Mouse (Mus musculus) neural tube, embryonic 12.5 days (tissue): ENCODE data around the gene St3gal3. TPM values are rescaled to one million over a fixed set of nuclear protein-coding genes. Genes with fewer than 3 reads are reported as not detected.

Experiments
- ATAC-seq: fragments of 200-750 bp; cut with Nextera tagmentation; 2 replicates; pipeline ENCODE4 v1.8.0; 2017; ENCODE audit warnings: low read depth, mild to moderate bottlenecking, moderate TSS enrichment, moderate library complexity; ENCODE audit not compliant: low FRiP score
- H3K27ac ChIP-seq: fragments of 300-500 bp; sonication (generic); 2 replicates; pipeline ENCODE4 v1.5.1; 2016
- H3K27me3 ChIP-seq: fragments of 300-500 bp; sonication (generic); replicated peaks from 2 replicates; pipeline ENCODE4 v1.6.1; 2016; ENCODE audit warnings: mild to moderate bottlenecking
- H3K36me3 ChIP-seq: fragments of 300-500 bp; sonication (generic); 2 replicates; pipeline ENCODE4 v1.6.1; 2016; ENCODE audit warnings: mild to moderate bottlenecking
- H3K4me1 ChIP-seq: fragments of 300-500 bp; sonication (generic); 2 replicates; pipeline ENCODE4 v1.6.1; 2016
- H3K4me2 ChIP-seq: fragments of 300-500 bp; sonication (generic); replicated peaks from 2 replicates; pipeline ENCODE4 v1.6.1; 2016; ENCODE audit warnings: mild to moderate bottlenecking
- H3K4me3 ChIP-seq: fragments of 300-500 bp; sonication (generic); 2 replicates; pipeline ENCODE4 v1.5.1; 2016
- H3K9ac ChIP-seq: fragments of 300-500 bp; sonication (generic); 2 replicates; pipeline ENCODE4 v1.6.1; 2016; ENCODE audit warnings: mild to moderate bottlenecking
- H3K9me3 ChIP-seq: fragments of 300-500 bp; sonication (generic); 2 replicates; pipeline ENCODE4 v1.6.1; 2016; ENCODE audit warnings: mild to moderate bottlenecking
- WGBS: fragments of 180-500 bp; shearing (Covaris S2); methylation state at CpG from one replicate; pipeline ENCODE4 v1.1.7; 2016; 5-methylcytosine and 5-hydroxymethylcytosine counted together
- polyA plus RNA-seq: library from polyadenylated mRNA; unstranded; fragments of >200 nt; fragmentation: Nextera tagmentation; extraction: Ambion mirVana; gene quantifications from 2 replicates; pipeline ENCODE4 v1.2.1, GENCODE M21; 2016

The St3gal3 gene
- polyA plus RNA-seq, 1 experiment from 2014 or later, result 9.4 TPM

DNA sequence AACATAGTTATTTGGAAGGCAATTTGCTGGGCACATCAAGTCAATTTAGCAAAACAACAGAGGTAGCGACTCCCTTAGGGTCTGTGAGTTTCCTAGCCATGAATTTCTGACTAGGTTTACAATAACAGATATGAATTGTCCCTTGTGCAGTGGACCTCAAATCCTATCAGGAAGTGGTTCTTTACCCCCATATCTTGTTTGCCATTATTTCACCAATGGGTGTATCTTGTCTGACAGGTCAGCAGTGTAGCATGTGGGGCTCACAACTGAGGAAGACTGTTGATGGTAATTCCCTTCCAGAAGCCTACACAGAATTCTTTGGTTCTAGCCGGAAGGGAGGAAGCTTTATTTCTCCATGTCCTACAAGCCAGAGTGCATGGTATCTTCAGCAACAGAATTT, 213.4 kb downstream of the St3gal3 start:
- H3K27me3 ChIP-seq, result peaks cover 21% of the 10 kb centered on the region
- no peak overlapping the region for H3K9ac ChIP-seq
- no peak overlapping the region for H3K4me2 ChIP-seq
- H3K4me1 ChIP-seq, result peaks cover 2% of the 10 kb centered on the region
- no peak overlapping the region for H3K27ac ChIP-seq
- H3K36me3 ChIP-seq, result no peaks in the 10 kb centered on the region
- no peak for ATAC-seq
- no peaks in the 10 kb centered on the region for H3K9me3 ChIP-seq
- 91% methylated on average over 2 of the region's 2 CpGs for WGBS
- H3K4me3 ChIP-seq, result no peak overlapping the region

GRCm38 (mm10) chr4:117918762-117919161, 216.0 kb downstream of the St3gal3 start:
- Histone ChIP-seq H3K9me3 (no peaks in the 10 kb centered on the region), H3K4me2 (no peak overlapping the region), H3K4me3 (no peak overlapping the region), H3K36me3 (no peaks in the 10 kb centered on the region), H3K27ac (no peak overlapping the region), H3K9ac (no peak overlapping the region), H3K4me1 (peaks cover 11% of the 10 kb centered on the region), H3K27me3 (peaks cover 8% of the 10 kb centered on the region; the same call in 1 of the 2 replicates)
- ATAC-seq, result no peak
- 87% methylated on average over 5 of the region's 5 CpGs for WGBS

DNA sequence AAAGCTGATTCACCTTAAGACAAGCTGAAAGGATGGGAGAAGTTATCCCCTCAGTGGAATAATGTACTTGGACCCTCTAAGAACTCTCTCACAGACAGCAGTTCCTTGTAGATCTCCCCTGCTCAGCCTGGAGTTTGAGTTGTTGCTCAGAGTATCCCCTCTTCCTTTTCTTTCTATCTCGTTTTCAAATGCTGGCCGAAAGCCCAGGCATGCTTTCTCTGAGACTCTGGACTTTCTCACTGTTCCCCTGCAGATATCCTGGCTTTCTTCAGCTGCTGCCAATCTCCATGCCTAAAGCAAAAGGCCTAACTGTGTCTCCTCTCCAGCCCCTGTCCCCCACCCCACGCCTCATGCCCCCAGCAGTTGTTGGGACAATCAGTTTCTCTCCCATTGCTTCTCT, 216.5 kb downstream of the St3gal3 start:
- 87% methylated on average over 3 of the region's 3 CpGs for WGBS
- ATAC-seq, result no peak
- Histone ChIP-seq H3K9ac (no peak overlapping the region), H3K27me3 (peaks cover 8% of the 10 kb centered on the region; the same call in 1 of the 2 replicates), H3K4me2 (no peak overlapping the region), H3K27ac (no peak overlapping the region), H3K4me1 (peaks cover 16% of the 10 kb centered on the region), H3K4me3 (no peak overlapping the region), H3K9me3 (no peaks in the 10 kb centered on the region), H3K36me3 (no peaks in the 10 kb centered on the region)

GRCm38 (mm10) chr4:117917847-117918246, 216.9 kb downstream of the St3gal3 start:
- H3K4me2 ChIP-seq, result no peak overlapping the region
- WGBS, result 91% methylated on average over 4 of the region's 4 CpGs
- ATAC-seq, result no peak

DNA sequence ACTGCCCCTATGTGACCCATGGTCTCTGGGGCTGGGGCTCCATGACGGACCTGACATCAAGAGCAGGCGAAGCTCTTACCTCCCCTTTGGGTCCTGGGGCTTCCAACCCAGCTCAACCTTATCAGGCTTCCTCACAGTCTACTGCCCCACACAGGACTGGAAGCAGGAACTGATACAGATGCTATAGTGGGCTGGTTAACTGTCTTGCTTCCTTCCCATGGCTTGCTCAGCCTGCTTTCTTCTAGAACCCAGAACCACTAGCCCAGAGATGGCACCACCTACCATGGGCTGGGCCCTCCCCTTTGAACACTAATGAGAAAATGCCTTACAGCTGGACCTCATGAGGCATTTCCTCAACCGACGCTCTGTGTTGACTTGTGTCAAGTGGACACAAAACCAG, 217.3 kb downstream of the St3gal3 start:
- peaks cover 25% of the 10 kb centered on the region for H3K4me1 ChIP-seq
- 0 out of 2 replicates have a peak, but pooled peaks cover under 1% of the 10 kb centered on the region for H3K27me3 ChIP-seq
- WGBS, result 92% methylated on average over 4 of the region's 4 CpGs
- no peak overlapping the region for H3K9ac ChIP-seq
- H3K36me3 ChIP-seq, result no peaks in the 10 kb centered on the region
- ATAC-seq, result no peak
- no peak overlapping the region for H3K4me3 ChIP-seq
- H3K4me2 ChIP-seq, result no peak overlapping the region
- H3K9me3 ChIP-seq, result no peaks in the 10 kb centered on the region
- no peak overlapping the region for H3K27ac ChIP-seq

More at GRCm38 (mm10) chr4:117917847-117918246, 216.9 kb downstream of the St3gal3 start:
- Histone ChIP-seq H3K9ac (no peak overlapping the region), H3K4me1 (peaks cover 21% of the 10 kb centered on the region), H3K27ac (no peak overlapping the region), H3K9me3 (no peaks in the 10 kb centered on the region), H3K4me3 (no peak overlapping the region), H3K27me3 (peaks cover 5% of the 10 kb centered on the region; the same call in 1 of the 2 replicates), H3K36me3 (no peaks in the 10 kb centered on the region)

- H3K36me3 ChIP-seq, result peaks cover 8% of the 10 kb centered on the region
- 87% methylated on average over 5 of the region's 5 CpGs for WGBS
- no peak for ATAC-seq
- H3K9me3 ChIP-seq, result no peaks in the 10 kb centered on the region
- no peaks in the 10 kb centered on the region for H3K27me3 ChIP-seq
- peak overlapping the region; percentile 100; the same call in 1 of the 2 replicates for H3K4me2 ChIP-seq
- peaks cover 34% of the 10 kb centered on the region for H3K4me1 ChIP-seq
- H3K4me3 ChIP-seq, result no peak overlapping the region
- H3K27ac ChIP-seq, result no peak overlapping the region
- no peak overlapping the region for H3K9ac ChIP-seq
These were observed 218.3 kb downstream of the St3gal3 start for GRCm38 (mm10) chr4:117916386-117916785.

- H3K4me3 ChIP-seq, result peak overlapping the region; percentile 84
- peaks cover 14% of the 10 kb centered on the region for H3K36me3 ChIP-seq
- H3K4me2 ChIP-seq, result peak overlapping the region; percentile 100
- no peaks in the 10 kb centered on the region for H3K27me3 ChIP-seq
- 0 out of 2 replicates have a peak, but pooled peaks have one; percentile 12 for ATAC-seq
- peaks cover 34% of the 10 kb centered on the region for H3K4me1 ChIP-seq
- H3K9me3 ChIP-seq, result no peaks in the 10 kb centered on the region
- WGBS, result 6% methylated on average over 19 of the region's 19 CpGs
- H3K9ac ChIP-seq, result peak overlapping the region; percentile 29; the same call in 1 of the 2 replicates
- H3K27ac ChIP-seq, result no peak overlapping the region
These were observed 219.1 kb downstream of the St3gal3 start for GRCm38 (mm10) chr4:117915489-117916105.

DNA sequence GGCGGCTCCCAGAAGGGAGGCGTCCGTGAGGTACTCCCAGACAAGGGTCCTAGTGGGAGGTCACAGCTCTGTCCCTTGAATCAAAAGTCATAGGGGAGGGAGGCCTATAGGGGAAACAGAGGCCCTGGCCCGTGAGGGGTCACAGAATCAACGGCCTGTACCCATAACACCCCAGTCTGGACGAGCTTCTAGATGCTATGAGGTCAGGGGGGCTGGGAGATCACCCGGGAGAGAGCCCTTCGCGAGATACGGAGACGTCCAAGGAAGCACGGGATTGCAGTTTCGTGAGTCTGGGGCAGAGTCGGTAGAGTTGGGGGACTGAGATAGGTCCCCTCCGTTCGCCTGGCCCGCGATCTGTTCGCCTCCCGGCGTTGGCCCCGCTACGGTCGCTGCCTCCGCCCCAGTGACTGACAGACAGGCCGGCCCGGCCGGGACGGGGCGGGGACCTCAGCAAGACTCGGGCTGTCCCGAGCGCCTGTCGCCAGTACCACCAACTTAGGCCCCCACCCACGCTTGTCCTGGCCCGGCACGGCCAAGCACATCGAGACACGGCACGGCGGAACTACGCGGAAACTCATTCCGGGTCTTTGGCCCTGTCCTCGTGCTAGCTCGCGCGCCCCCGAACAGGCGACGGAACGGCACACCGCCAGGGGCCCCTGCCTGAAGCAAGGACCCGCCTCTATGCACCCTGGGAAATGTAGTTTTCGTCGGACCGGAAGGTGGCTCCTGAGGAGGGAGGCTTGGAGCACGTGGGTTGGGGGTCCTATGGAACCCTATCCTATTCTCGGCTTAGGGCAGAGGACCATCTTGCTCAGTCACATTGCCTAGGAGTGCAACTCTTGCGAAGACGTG, 219.9 kb downstream of the St3gal3 start, which contains the start of gene Ipo13:
Ipo13 (minus strand) TSS at position 409 of the 852 bp plus-strand sequence.
- Histone ChIP-seq H3K9me3 (no peaks in the 10 kb centered on the region), H3K9ac (peak within 1 kb of the TSS; percentile 90), H3K4me1 (peaks cover 38% of the 10 kb centered on the region), H3K27me3 (no peaks in the 10 kb centered on the region), H3K36me3 (peaks cover 14% of the 10 kb centered on the region), H3K27ac (no peak within 1 kb of the TSS), H3K4me3 (peak within 1 kb of the TSS; percentile 84), H3K4me2 (peak within 1 kb of the TSS; percentile 100)
- ATAC-seq, result peak; percentile 95
- under 1% methylated on average over 61 of the region's 61 CpGs for WGBS

- peak overlapping the region; percentile 84 for H3K4me3 ChIP-seq
- no peak overlapping the region for H3K27ac ChIP-seq
- H3K27me3 ChIP-seq, result no peaks in the 10 kb centered on the region
- WGBS, result 19% methylated on average over 8 of the region's 8 CpGs
- H3K4me1 ChIP-seq, result peaks cover 46% of the 10 kb centered on the region
- H3K36me3 ChIP-seq, result peaks cover 14% of the 10 kb centered on the region
- no peak for ATAC-seq
- peak overlapping the region; percentile 100 for H3K4me2 ChIP-seq
- H3K9ac ChIP-seq, result peak overlapping the region; percentile 90
- H3K9me3 ChIP-seq, result no peaks in the 10 kb centered on the region
These were observed 220.7 kb downstream of the St3gal3 start for GRCm38 (mm10) chr4:117914031-117914430.

DNA sequence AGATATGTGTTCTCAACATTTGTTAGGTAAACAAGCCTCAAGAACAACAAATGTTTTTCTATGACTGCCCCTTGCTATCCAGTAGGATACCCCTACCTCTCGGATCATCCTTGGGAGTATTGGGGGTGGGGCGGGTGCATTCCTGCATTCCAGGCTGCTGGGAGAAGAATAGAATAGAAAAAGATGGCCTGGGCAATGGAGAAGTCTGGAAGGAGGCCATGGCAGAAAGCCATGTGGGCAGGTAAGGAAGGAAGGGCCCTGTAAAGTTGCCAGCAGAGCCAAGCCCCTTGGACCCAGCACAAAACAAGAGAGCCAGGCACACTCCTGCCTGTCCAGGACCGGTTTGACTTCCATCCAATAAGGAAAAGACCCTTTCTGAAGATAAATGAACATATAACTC, 221.3 kb downstream of the St3gal3 start:
- peak overlapping the region; percentile 84 for H3K4me3 ChIP-seq
- WGBS, result 56% methylated on average over 3 of the region's 3 CpGs
- H3K9ac ChIP-seq, result peak overlapping the region; percentile 90; the same call in 1 of the 2 replicates
- H3K27ac ChIP-seq, result no peak overlapping the region
- H3K9me3 ChIP-seq, result no peaks in the 10 kb centered on the region
- H3K4me1 ChIP-seq, result peaks cover 52% of the 10 kb centered on the region
- peak overlapping the region; percentile 100 for H3K4me2 ChIP-seq
- no peaks in the 10 kb centered on the region for H3K27me3 ChIP-seq
- peaks cover 14% of the 10 kb centered on the region for H3K36me3 ChIP-seq
- ATAC-seq, result no peak

DNA sequence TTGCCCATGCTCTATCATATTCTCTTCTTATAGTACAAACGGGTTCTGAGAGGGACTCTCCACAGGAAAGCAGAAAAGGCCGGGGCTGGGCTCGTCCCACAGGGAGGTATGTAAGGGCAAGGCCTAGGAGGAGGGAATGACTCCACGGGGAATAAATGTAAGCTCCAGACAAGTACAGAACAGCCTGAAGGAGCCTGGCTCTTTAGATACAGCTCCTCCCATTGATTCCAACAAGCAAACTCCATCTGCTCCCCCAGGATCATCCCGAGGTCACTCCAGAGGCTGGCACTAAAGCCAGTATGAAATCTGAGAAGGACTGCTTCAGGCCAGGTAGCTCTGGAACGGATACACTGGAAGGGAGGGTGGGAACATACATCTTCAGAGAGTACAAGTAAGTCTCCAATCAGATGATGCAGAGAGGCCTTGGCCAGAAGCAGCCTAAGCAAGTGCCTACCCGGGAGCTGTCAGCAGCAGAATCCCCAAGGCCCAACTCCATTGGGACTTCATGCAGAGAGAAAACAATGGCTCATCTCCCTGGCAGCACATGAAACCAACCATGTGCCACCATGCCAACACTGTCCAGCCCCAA, 221.9 kb downstream of the St3gal3 start:
- H3K4me2 ChIP-seq, result peak overlapping the region; percentile 100
- H3K27ac ChIP-seq, result no peak overlapping the region
- WGBS, result 63% methylated on average over 7 of the region's 7 CpGs
- H3K36me3 ChIP-seq, result peaks cover 14% of the 10 kb centered on the region
- peak overlapping the region; percentile 84; the same call in 1 of the 2 replicates for H3K4me3 ChIP-seq
- no peak for ATAC-seq
- no peaks in the 10 kb centered on the region for H3K27me3 ChIP-seq
- H3K9me3 ChIP-seq, result no peaks in the 10 kb centered on the region
- peak overlapping the region; percentile 14; the same call in 1 of the 2 replicates for H3K9ac ChIP-seq
- H3K4me1 ChIP-seq, result peaks cover 57% of the 10 kb centered on the region

- no peak for ATAC-seq
- Histone ChIP-seq H3K4me3 (no peak overlapping the region), H3K4me2 (peak overlapping the region; percentile 100), H3K36me3 (peaks cover 18% of the 10 kb centered on the region), H3K9me3 (no peaks in the 10 kb centered on the region), H3K27me3 (no peaks in the 10 kb centered on the region), H3K4me1 (peaks cover 57% of the 10 kb centered on the region), H3K9ac (0 out of 2 replicates have a peak overlapping the region, but pooled peaks have one; percentile 7), H3K27ac (no peak overlapping the region)
- WGBS, result 92% methylated on average over 13 of the region's 13 CpGs
These were observed 222.6 kb downstream of the St3gal3 start for GRCm38 (mm10) chr4:117912131-117912561.
